Mouse (Mus musculus) midbrain, embryonic 14.5 days (tissue): ENCODE measurements around the gene Shank1. TPM values are rescaled to one million over a fixed set of nuclear protein-coding genes. Genes with fewer than 3 reads are reported as not detected.
A peak's percentile ranks its signal among the peaks of the same experiment; 100 is the strongest.

ENCODE experiments used
- ATAC-seq: fragments of 200-750 bp; cut with Nextera tagmentation; 2 replicates; pipeline ENCODE4 v1.8.0; 2017; ENCODE audit warnings: moderate number of reproducible peaks, moderate library complexity; ENCODE audit not compliant: low FRiP score, low TSS enrichment
- DNase-seq: peaks from one replicate; pipeline ENCODE4 v3.0.0-alpha.2; 2015
- H3K27ac ChIP-seq: fragments of 300-500 bp; sonication (generic); replicated peaks from 2 replicates; pipeline ENCODE4 v1.5.1; 2014; ENCODE audit warnings: mild to moderate bottlenecking, low read depth, low read length, moderate library complexity
- H3K27me3 ChIP-seq: fragments of 300-500 bp; sonication (generic); 2 replicates; pipeline ENCODE4 v1.6.1; 2014; ENCODE audit warnings: low read length, control low read depth, mixed read lengths; ENCODE audit not compliant: control insufficient read depth, insufficient read depth
- H3K36me3 ChIP-seq: fragments of 300-500 bp; sonication (generic); 2 replicates; pipeline ENCODE4 v1.6.1; 2014; ENCODE audit warnings: low read length, control low read depth; ENCODE audit not compliant: control insufficient read depth, insufficient read depth
- H3K4me1 ChIP-seq: fragments of 300-500 bp; sonication (generic); 2 replicates; pipeline ENCODE4 v1.6.1; 2014; ENCODE audit warnings: mild to moderate bottlenecking, antibody characterized with exemption, low read length, control low read depth; ENCODE audit not compliant: control insufficient read depth, insufficient read depth
- H3K4me2 ChIP-seq: fragments of 300-500 bp; sonication (generic); 2 replicates; pipeline ENCODE4 v1.6.1; 2014; ENCODE audit warnings: mild to moderate bottlenecking, low read length, moderate library complexity
- H3K4me3 ChIP-seq: fragments of 300-500 bp; sonication (generic); replicated peaks from 2 replicates; pipeline ENCODE4 v1.5.1; 2014; ENCODE audit warnings: low read depth, low read length
- H3K9ac ChIP-seq: fragments of 300-500 bp; sonication (generic); replicated peaks from 2 replicates; pipeline ENCODE4 v1.6.1; 2014; ENCODE audit warnings: mild to moderate bottlenecking, low read length, moderate library complexity
- H3K9me3 ChIP-seq: fragments of 300-500 bp; sonication (generic); 2 replicates; pipeline ENCODE4 v1.6.1; 2016; ENCODE audit warnings: low read length, control low read depth, mixed read lengths; ENCODE audit not compliant: control insufficient read depth
- WGBS: fragments of 180-500 bp; shearing (Covaris S2); extraction: QIAGEN DNeasy Blood & Tissue Kit; methylation state at CpG from one replicate; pipeline ENCODE4 v1.1.7; 2014; 5-methylcytosine and 5-hydroxymethylcytosine counted together
- polyA plus RNA-seq: library from polyadenylated mRNA; unstranded; fragments of >200 nt; fragmentation: Nextera tagmentation; extraction: Ambion mirVana; gene quantifications from 2 replicates; pipeline ENCODE4 v1.2.1, GENCODE M21; 2014

The Shank1 gene
- polyA plus RNA-seq, 1 experiment from 2014 or later = 35.1 TPM

DNA sequence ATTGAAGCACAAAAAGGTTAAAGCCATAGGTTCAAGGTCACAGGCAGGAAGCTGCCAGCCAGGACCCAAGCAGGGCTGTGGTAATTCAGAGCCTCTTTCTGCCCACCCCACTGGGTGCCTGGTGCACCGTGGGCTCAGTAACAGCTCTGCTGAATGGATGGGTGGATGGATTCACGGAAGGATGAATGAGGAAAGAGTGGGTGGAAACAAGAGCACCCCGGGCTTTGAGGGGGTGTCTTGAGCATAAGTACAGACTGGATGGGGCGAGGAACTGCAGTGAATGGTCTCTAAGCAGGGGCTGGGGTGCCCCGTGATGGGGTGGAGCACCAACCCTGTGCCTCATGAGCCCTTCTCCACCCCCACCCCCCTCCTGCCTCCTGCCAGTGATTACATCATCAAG lies 31.7 kb downstream of the Shank1 start:
- H3K36me3 ChIP-seq = peaks cover 44% of the 10 kb centered on the region
- no peak overlapping the region for H3K4me2 ChIP-seq
- H3K9ac ChIP-seq = no peak overlapping the region
- peaks cover 3% of the 10 kb centered on the region; the same call in 1 of the 2 replicates for H3K27me3 ChIP-seq
- DNase-seq = no peak
- no peaks in the 10 kb centered on the region for H3K9me3 ChIP-seq
- no peak overlapping the region for H3K4me3 ChIP-seq
- WGBS = 68% methylated on average over 5 of the region's 5 CpGs
- H3K4me1 ChIP-seq = peaks cover 14% of the 10 kb centered on the region
- no peak for ATAC-seq
- H3K27ac ChIP-seq = no peak overlapping the region

DNA sequence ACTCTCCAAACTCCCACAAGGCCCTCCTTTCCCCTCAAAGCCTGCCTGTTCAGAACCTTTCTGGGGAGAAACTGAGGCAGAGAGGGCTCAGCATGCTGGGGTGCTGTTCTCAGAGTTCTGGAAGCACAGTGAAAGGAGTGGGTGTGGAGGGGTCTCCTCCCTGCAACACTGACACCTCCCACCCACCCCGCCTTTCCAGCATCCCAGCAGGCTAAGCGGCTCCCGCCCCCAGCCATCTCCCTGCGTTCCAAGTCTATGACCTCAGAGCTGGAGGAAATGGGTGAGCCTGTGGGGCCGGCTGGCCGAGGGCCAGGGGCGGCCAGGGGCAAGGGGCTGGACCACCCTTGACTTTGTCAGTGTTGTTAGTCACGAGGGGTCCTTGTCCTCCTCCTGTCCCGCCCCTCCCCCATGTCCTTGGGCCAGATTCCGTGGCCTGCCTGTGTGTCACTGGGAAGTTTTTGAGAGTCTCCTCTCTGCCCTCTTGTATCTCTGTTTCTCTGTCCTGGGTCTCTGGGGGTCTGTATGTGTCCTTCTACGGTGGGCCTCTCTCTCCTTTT lies 33.5 kb downstream of the Shank1 start:
- Histone ChIP-seq H3K27me3 (0 out of 2 replicates have a peak, but pooled peaks cover 3% of the 10 kb centered on the region), H3K27ac (no peak overlapping the region), H3K9ac (no peak overlapping the region), H3K4me3 (no peak overlapping the region), H3K4me1 (no peaks in the 10 kb centered on the region), H3K36me3 (peaks cover 52% of the 10 kb centered on the region), H3K9me3 (no peaks in the 10 kb centered on the region), H3K4me2 (no peak overlapping the region)
- 30% methylated on average over 11 of the region's 11 CpGs for WGBS
- ATAC-seq (no peak), DNase-seq (no peak)

DNA sequence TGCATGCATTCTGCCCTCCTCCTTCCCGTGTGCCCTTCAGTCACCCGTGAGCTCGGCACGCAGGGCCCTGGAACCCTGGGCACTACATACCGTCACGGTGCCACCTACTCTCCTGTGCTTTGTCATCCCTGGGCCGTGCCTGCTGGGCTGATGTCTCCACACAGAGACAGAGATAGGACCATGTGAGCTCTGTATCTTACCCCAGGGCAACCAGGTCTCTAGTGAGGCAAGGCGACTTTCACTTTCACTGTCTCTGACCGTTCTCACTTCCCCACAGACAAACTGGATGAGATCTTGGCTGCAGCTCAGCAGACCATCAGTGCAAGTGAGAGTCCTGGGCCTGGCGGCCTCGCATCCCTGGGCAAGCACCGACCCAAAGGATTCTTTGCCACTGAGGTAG lies 34.6 kb downstream of the Shank1 start:
- WGBS = 84% methylated on average over 12 of the region's 12 CpGs
- Histone ChIP-seq H3K4me1 (no peaks in the 10 kb centered on the region), H3K9me3 (no peaks in the 10 kb centered on the region), H3K4me2 (no peak overlapping the region), H3K27ac (no peak overlapping the region), H3K4me3 (no peak overlapping the region), H3K9ac (0 out of 2 replicates have a peak overlapping the region, but pooled peaks have one; percentile 9), H3K36me3 (peaks cover 58% of the 10 kb centered on the region), H3K27me3 (0 out of 2 replicates have a peak, but pooled peaks cover 4% of the 10 kb centered on the region)
- ATAC-seq (no peak), DNase-seq (no peak)

- no peak overlapping the region for H3K4me3 ChIP-seq
- no peak overlapping the region for H3K27ac ChIP-seq
- H3K4me2 ChIP-seq = no peak overlapping the region
- ATAC-seq (no peak), DNase-seq (no peak)
- no peak overlapping the region for H3K9ac ChIP-seq
- H3K36me3 ChIP-seq = peaks cover 74% of the 10 kb centered on the region
- H3K4me1 ChIP-seq = peaks cover 25% of the 10 kb centered on the region
- no peaks in the 10 kb centered on the region for H3K9me3 ChIP-seq
- H3K27me3 ChIP-seq = peaks cover 31% of the 10 kb centered on the region
- 22% methylated on average over 3 of the region's 3 CpGs for WGBS
Observed at GRCm38 (mm10) chr7:44349043-44349442, 39.0 kb downstream of the Shank1 start.

- DNase-seq = peak; percentile 95
- Histone ChIP-seq H3K4me1 (peaks cover 25% of the 10 kb centered on the region), H3K36me3 (peaks cover 70% of the 10 kb centered on the region), H3K9ac (peak overlapping the region; percentile 51), H3K27me3 (peaks cover 36% of the 10 kb centered on the region), H3K4me2 (peak overlapping the region; percentile 45), H3K27ac (peak overlapping the region; percentile 49; the same call in 1 of the 2 replicates), H3K4me3 (0 out of 2 replicates have a peak overlapping the region, but pooled peaks have one; percentile 15), H3K9me3 (no peaks in the 10 kb centered on the region)
- 4% methylated on average over 25 of the region's 25 CpGs for WGBS
- peak; percentile 64 for ATAC-seq
Observed at GRCm38 (mm10) chr7:44350957-44351711, 41.1 kb downstream of the Shank1 start.

DNA sequence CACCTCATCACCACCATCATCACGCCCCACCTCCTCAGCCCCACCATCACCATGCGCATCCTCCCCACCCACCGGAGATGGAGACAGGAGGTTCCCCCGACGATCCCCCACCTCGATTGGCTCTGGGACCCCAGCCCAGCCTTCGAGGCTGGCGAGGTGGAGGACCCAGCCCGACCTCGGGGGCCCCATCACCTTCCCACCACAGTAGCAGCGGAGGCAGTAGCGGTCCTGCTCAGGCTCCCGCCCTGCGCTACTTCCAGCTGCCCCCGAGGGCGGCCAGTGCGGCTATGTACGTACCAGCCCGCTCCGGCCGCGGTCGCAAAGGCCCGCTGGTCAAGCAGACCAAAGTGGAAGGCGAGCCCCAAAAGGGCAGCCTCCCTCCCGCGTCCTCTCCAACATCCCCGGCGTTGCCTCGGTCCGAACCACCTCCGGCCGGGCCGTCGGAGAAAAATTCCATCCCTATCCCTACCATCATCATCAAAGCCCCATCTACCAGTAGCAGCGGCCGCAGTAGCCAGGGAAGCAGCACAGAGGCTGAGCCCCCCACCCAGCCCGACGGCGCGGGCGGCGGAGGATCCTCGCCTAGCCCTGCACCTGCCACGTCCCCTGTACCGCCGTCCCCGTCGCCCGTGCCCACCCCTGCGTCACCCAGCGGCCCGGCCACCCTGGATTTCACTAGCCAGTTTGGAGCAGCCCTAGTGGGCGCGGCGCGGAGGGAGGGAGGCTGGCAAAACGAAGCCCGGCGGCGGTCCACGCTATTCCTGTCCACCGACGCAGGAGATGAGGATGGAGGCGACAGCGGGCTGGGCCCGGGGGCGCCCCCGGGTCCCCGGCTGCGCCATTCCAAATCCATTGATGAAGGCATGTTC lies 42.1 kb downstream of the Shank1 start:
- Histone ChIP-seq H3K36me3 (peaks cover 64% of the 10 kb centered on the region), H3K9me3 (no peaks in the 10 kb centered on the region), H3K9ac (peak overlapping the region; percentile 43; the same call in 1 of the 2 replicates), H3K4me3 (peak overlapping the region; percentile 10; the same call in 1 of the 2 replicates), H3K27me3 (peaks cover 39% of the 10 kb centered on the region), H3K27ac (no peak overlapping the region), H3K4me1 (peaks cover 26% of the 10 kb centered on the region), H3K4me2 (peak overlapping the region; percentile 12; the same call in 1 of the 2 replicates)
- WGBS = 3% methylated on average over 71 of the region's 71 CpGs
- peak; percentile 24 for DNase-seq
- ATAC-seq = peak; percentile 21; the same call in 1 of the 2 replicates

DNA sequence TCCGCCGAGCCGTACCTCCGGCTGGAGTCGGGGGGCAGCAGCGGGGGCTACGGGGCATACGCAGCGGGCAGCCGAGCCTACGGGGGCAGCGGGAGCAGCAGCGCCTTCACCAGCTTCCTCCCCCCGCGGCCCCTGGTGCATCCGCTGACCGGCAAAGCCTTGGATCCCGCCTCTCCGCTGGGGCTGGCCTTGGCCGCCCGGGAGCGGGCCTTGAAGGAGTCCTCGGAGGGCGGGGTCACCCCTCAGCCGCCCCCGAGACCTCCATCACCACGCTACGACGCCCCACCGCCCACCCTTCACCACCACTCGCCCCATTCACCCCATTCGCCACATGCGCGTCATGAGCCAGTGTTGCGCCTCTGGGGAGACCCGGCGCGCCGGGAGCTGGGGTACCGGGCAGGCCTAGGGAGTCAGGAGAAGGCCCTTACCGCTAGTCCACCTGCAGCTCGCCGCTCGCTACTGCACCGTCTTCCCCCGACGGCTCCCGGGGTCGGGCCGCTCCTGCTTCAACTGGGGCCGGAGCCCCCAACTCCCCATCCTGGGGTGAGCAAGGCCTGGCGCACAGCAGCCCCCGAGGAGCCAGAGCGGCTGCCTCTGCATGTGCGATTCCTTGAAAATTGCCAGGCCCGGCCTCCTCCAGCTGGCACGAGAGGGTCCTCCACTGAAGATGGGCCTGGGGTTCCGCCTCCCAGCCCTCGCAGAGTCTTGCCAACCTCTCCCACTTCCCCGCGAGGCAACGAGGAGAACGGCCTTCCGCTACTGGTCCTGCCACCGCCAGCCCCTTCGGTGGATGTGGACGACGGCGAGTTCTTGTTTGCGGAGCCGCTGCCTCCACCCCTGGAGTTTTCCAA lies 42.9 kb downstream of the Shank1 start:
- DNase-seq (peak; percentile 49), ATAC-seq (no peak)
- 4% methylated on average over 64 of the region's 71 CpGs for WGBS
- Histone ChIP-seq H3K9me3 (no peaks in the 10 kb centered on the region), H3K27ac (no peak overlapping the region), H3K36me3 (peaks cover 59% of the 10 kb centered on the region), H3K4me3 (peak overlapping the region; percentile 10; the same call in 1 of the 2 replicates), H3K4me2 (peak overlapping the region; percentile 12; the same call in 1 of the 2 replicates), H3K27me3 (peaks cover 39% of the 10 kb centered on the region), H3K9ac (peak overlapping the region; percentile 43), H3K4me1 (peaks cover 32% of the 10 kb centered on the region)
